Mouse (Mus musculus) heart, postnatal 0 days (tissue): ENCODE results near the gene Dgkz. TPM values are rescaled to one million over a fixed set of nuclear protein-coding genes. Genes with fewer than 3 reads are reported as not detected.

Experiments
- ATAC-seq: fragments of 200-750 bp; cut with Nextera tagmentation; 2 replicates; pipeline ENCODE4 v1.8.0; 2017; ENCODE audit warnings: low read depth, moderate number of reproducible peaks, moderate library complexity; ENCODE audit not compliant: insufficient read depth
- DNase-seq: peaks from one replicate; pipeline ENCODE4 v3.0.0-alpha.2; 2016; ENCODE audit warnings: low spot score
- H3K27ac ChIP-seq: fragments of 300-500 bp; sonication (generic); 2 replicates; pipeline ENCODE4 v1.5.1; 2014; ENCODE audit warnings: low read depth, mild to moderate bottlenecking
- H3K27me3 ChIP-seq: fragments of 300-500 bp; sonication (generic); 2 replicates; pipeline ENCODE4 v1.6.1; 2014; ENCODE audit warnings: low read length, mixed read lengths; ENCODE audit not compliant: control insufficient read depth, insufficient read depth
- H3K36me3 ChIP-seq: fragments of 300-500 bp; sonication (generic); replicated peaks from 2 replicates; pipeline ENCODE4 v1.6.1; 2014; ENCODE audit warnings: low read length, mixed read lengths; ENCODE audit not compliant: control insufficient read depth, insufficient read depth
- H3K4me1 ChIP-seq: fragments of 300-500 bp; sonication (generic); 2 replicates; pipeline ENCODE4 v1.6.1; 2014; ENCODE audit warnings: antibody characterized with exemption; ENCODE audit not compliant: control insufficient read depth, insufficient read depth
- H3K4me2 ChIP-seq: fragments of 300-500 bp; sonication (generic); 2 replicates; pipeline ENCODE4 v1.6.1; 2014; ENCODE audit warnings: low read depth, mild to moderate bottlenecking, low read length, moderate library complexity
- H3K4me3 ChIP-seq: fragments of 300-500 bp; sonication (generic); 2 replicates; pipeline ENCODE4 v1.5.1; 2014; ENCODE audit warnings: low read depth, low read length
- H3K9ac ChIP-seq: fragments of 300-500 bp; sonication (generic); replicated peaks from 2 replicates; pipeline ENCODE4 v1.6.1; 2014; ENCODE audit warnings: low read depth, low read length, mixed read lengths
- H3K9me3 ChIP-seq: fragments of 300-500 bp; sonication (generic); replicated peaks from 2 replicates; pipeline ENCODE4 v1.6.1; 2016; ENCODE audit warnings: low read length; ENCODE audit not compliant: control insufficient read depth
- CTCF ChIP-seq: IDR thresholded peaks from 2 replicates; pipeline ENCODE4 v1.5.1; 2016; ENCODE audit warnings: antibody characterized with exemption, control low read depth, low read depth
- EP300 ChIP-seq: IDR thresholded peaks from 2 replicates; pipeline ENCODE4 v1.6.1; 2016; ENCODE audit warnings: antibody characterized with exemption, low read depth
- WGBS: fragments of 180-500 bp; shearing (Covaris S2); extraction: QIAGEN DNeasy Blood & Tissue Kit; methylation state at CpG from one replicate; pipeline ENCODE4 v1.1.7; 2014; 5-methylcytosine and 5-hydroxymethylcytosine counted together
- polyA plus RNA-seq: library from polyadenylated mRNA; unstranded; fragments of >200 nt; fragmentation: Nextera tagmentation; extraction: Ambion mirVana; gene quantifications from 2 replicates; pipeline ENCODE4 v1.2.1, GENCODE M21; 2015
- total RNA-seq: library from RNA; depleted of rRNA; stranded (reverse); fragments of >200 nt; gene quantifications from 2 replicates; pipeline ENCODE4 v1.2.3, GENCODE M21; 2014; ENCODE audit warnings: low replicate concordance

The Dgkz gene
- total and polyA plus RNA-seq, 2 experiments from 2014 or later: 26.2 to 77.9 TPM

GRCm38 (mm10) chr2:91924726-91925125, 50.9 kb downstream of the Dgkz start:
- Histone ChIP-seq H3K27me3 (peaks cover 41% of the 10 kb centered on the region), H3K4me3 (no peak overlapping the region), H3K27ac (no peak overlapping the region), H3K9me3 (no peaks in the 10 kb centered on the region), H3K9ac (no peak overlapping the region), H3K4me2 (no peak overlapping the region), H3K36me3 (0 out of 2 replicates have a peak, but pooled peaks cover 1% of the 10 kb centered on the region), H3K4me1 (peaks cover 8% of the 10 kb centered on the region)
- no peak for DNase-seq
- ATAC-seq: no peak
- WGBS: 78% methylated on average over 1 of the region's 1 CpGs
- TF ChIP-seq CTCF (no peak), EP300 (no peak)

DNA sequence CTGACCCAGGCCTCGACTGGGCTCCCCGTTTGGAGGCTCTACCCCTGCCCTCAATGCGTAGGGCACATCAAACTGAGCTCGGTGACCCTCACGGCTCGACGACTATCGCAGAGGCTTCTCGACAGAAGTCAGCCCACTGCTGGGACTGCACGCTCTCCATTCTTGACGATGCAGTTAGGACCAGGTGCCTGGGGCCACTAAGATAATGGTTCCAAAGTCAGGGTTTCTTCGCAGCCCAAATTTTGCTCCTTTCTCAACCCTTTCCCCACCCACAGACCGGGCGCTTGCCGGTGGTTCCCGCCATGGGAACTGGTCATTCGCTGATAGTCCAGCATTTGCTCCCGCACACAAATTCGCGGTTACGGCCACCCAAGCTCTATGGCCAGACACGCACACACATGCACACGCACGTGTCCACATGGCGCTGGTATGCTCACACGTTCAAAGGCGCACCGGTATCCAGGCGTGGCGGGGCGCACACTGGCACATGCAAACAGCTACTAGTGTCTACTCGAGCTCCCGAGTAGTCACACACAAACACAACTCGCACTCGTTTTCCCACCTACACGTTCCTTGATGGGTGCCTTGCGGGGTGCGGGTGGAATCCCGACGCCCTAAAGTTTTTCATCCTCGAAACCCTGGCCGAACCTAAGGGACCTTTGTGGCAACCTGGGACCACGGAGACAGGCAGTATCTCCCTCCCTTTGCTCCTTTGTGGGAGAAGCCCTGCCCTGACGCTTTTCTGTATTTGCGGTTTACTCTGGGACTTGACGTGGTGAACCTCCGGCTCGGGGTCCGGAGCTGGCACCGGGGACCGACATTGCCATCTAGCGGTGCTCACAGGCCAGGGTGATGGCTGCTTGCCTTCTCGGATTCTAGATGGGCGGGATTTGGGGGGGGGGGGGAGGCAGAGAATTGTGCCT, 52.0 kb downstream of the Dgkz start:
- Histone ChIP-seq H3K27me3 (peaks cover 41% of the 10 kb centered on the region), H3K4me1 (peaks cover 8% of the 10 kb centered on the region), H3K4me2 (peak overlapping the region; percentile 60), H3K36me3 (0 out of 2 replicates have a peak, but pooled peaks cover 5% of the 10 kb centered on the region), H3K4me3 (peak overlapping the region; percentile 53), H3K27ac (no peak overlapping the region), H3K9ac (no peak overlapping the region), H3K9me3 (no peaks in the 10 kb centered on the region)
- peak; percentile 69 for DNase-seq
- ATAC-seq: peak; percentile 58
- WGBS: 5% methylated on average over 54 of the region's 54 CpGs
- TF ChIP-seq EP300 (no peak), CTCF (peak; percentile 75)

- no peak for ATAC-seq
- H3K4me3 ChIP-seq: peak overlapping the region; percentile 53
- H3K9ac ChIP-seq: no peak overlapping the region
- no peak overlapping the region for H3K27ac ChIP-seq
- H3K36me3 ChIP-seq: peaks cover 13% of the 10 kb centered on the region
- H3K27me3 ChIP-seq: peaks cover 41% of the 10 kb centered on the region
- peak overlapping the region; percentile 74 for H3K4me2 ChIP-seq
- no peaks in the 10 kb centered on the region for H3K9me3 ChIP-seq
- TF ChIP-seq EP300 (no peak), CTCF (no peak)
- 2% methylated on average over 33 of the region's 37 CpGs for WGBS
- peaks cover 8% of the 10 kb centered on the region for H3K4me1 ChIP-seq
- DNase-seq: no peak
These were observed 52.9 kb downstream of the Dgkz start for GRCm38 (mm10) chr2:91922586-91923414.

- Histone ChIP-seq H3K4me3 (peak overlapping the region; percentile 53), H3K27ac (no peak overlapping the region), H3K9ac (no peak overlapping the region), H3K27me3 (peaks cover 41% of the 10 kb centered on the region), H3K9me3 (no peaks in the 10 kb centered on the region), H3K4me1 (peaks cover 8% of the 10 kb centered on the region), H3K36me3 (peaks cover 21% of the 10 kb centered on the region), H3K4me2 (peak overlapping the region; percentile 74)
- TF ChIP-seq CTCF (peak; percentile 20; the same call in 1 of the 2 replicates), EP300 (no peak)
- ATAC-seq (peak; percentile 28), DNase-seq (no peak)
- 2% methylated on average over 63 of the region's 64 CpGs for WGBS
These were observed 53.7 kb downstream of the Dgkz start for GRCm38 (mm10) chr2:91921790-91922570.

GRCm38 (mm10) chr2:91921181-91921789, 54.4 kb downstream of the Dgkz start:
- peak; percentile 59 for ATAC-seq
- peak overlapping the region; percentile 74 for H3K4me2 ChIP-seq
- H3K36me3 ChIP-seq: peaks cover 27% of the 10 kb centered on the region
- H3K9me3 ChIP-seq: no peaks in the 10 kb centered on the region
- peak; percentile 53 for DNase-seq
- peaks cover 41% of the 10 kb centered on the region for H3K27me3 ChIP-seq
- 3% methylated on average over 31 of the region's 31 CpGs for WGBS
- peak overlapping the region; percentile 53 for H3K4me3 ChIP-seq
- TF ChIP-seq EP300: no peak
- H3K27ac ChIP-seq: no peak overlapping the region
- H3K4me1 ChIP-seq: peaks cover 8% of the 10 kb centered on the region
- H3K9ac ChIP-seq: no peak overlapping the region
